Mouse (Mus musculus) limb, embryonic 14.5 days (tissue): Measurements from ENCODE around the gene Ccdc88c. TPM values are rescaled to one million over a fixed set of nuclear protein-coding genes. Genes with fewer than 3 reads are reported as not detected.

ENCODE experiments used
- ATAC-seq: fragments of 200-750 bp; cut with Nextera tagmentation; 2 replicates; pipeline ENCODE4 v1.8.0; 2017; ENCODE audit warnings: low read depth, moderate number of reproducible peaks, moderate TSS enrichment; ENCODE audit not compliant: low FRiP score
- DNase-seq: peaks from one replicate; pipeline ENCODE4 v3.0.0-alpha.2; 2015; ENCODE audit warnings: low spot score
- H3K27ac ChIP-seq: fragments of 300-500 bp; sonication (generic); replicated peaks from 2 replicates; pipeline ENCODE4 v1.5.1; 2014; ENCODE audit warnings: low read depth, mild to moderate bottlenecking, low read length, moderate library complexity, mixed read lengths
- H3K27me3 ChIP-seq: fragments of 300-500 bp; sonication (generic); 2 replicates; pipeline ENCODE4 v1.6.1; 2014; ENCODE audit warnings: low read length, mixed read lengths; ENCODE audit not compliant: control insufficient read depth, insufficient read depth
- H3K36me3 ChIP-seq: fragments of 300-500 bp; sonication (generic); 2 replicates; pipeline ENCODE4 v1.6.1; 2014; ENCODE audit warnings: mild to moderate bottlenecking, low read length, moderate library complexity, mixed read lengths; ENCODE audit not compliant: control insufficient read depth, insufficient read depth
- H3K4me1 ChIP-seq: fragments of 300-500 bp; sonication (generic); 2 replicates; pipeline ENCODE4 v1.6.1; 2014; ENCODE audit warnings: antibody characterized with exemption, low read length, mixed read lengths; ENCODE audit not compliant: control insufficient read depth, insufficient read depth
- H3K4me2 ChIP-seq: fragments of 300-500 bp; sonication (generic); replicated peaks from 2 replicates; pipeline ENCODE4 v1.6.1; 2014; ENCODE audit warnings: low read depth, mild to moderate bottlenecking, low read length, moderate library complexity; ENCODE audit not compliant: severe bottlenecking
- H3K4me3 ChIP-seq: fragments of 300-500 bp; sonication (generic); replicated peaks from 2 replicates; pipeline ENCODE4 v1.5.1; 2014; ENCODE audit warnings: low read length
- H3K9ac ChIP-seq: fragments of 300-500 bp; sonication (generic); 2 replicates; pipeline ENCODE4 v1.6.1; 2014; ENCODE audit warnings: mild to moderate bottlenecking, low read depth, low read length, moderate library complexity; ENCODE audit not compliant: severe bottlenecking
- H3K9me3 ChIP-seq: fragments of 300-500 bp; sonication (generic); 2 replicates; pipeline ENCODE4 v1.6.1; 2016; ENCODE audit warnings: low read length; ENCODE audit not compliant: control insufficient read depth
- POLR2A ChIP-seq: fragments of 200-500 bp; IDR thresholded peaks from 2 replicates; pipeline ENCODE4 v1.8.0; 2012; ENCODE audit warnings: inconsistent platforms, mild to moderate bottlenecking, moderate library complexity, borderline replicate concordance; ENCODE audit not compliant: insufficient read depth, insufficient read length; ENCODE audit errors: extremely low read depth
- WGBS: fragments of 180-500 bp; shearing (Covaris S2); extraction: QIAGEN DNeasy Blood & Tissue Kit; methylation state at CpG from one replicate; pipeline ENCODE4 v1.1.7; 2014; 5-methylcytosine and 5-hydroxymethylcytosine counted together
- polyA plus RNA-seq, 2 experiments: library from polyadenylated mRNA; depleted of rRNA in 1 of 2; stranded (reverse) in 1 of 2; unstranded in 1 of 2; fragments of >200 nt; fragmentation: Nextera tagmentation in 1 of 2; extraction: Ambion mirVana in 1 of 2; gene quantifications; 2 replicates each; pipeline versions ENCODE4 v1.2.1 to v1.2.3; 2012 to 2014

Ccdc88c gene
- polyA plus RNA-seq, 2 experiments: 5.2 to 6.5 TPM

DNA sequence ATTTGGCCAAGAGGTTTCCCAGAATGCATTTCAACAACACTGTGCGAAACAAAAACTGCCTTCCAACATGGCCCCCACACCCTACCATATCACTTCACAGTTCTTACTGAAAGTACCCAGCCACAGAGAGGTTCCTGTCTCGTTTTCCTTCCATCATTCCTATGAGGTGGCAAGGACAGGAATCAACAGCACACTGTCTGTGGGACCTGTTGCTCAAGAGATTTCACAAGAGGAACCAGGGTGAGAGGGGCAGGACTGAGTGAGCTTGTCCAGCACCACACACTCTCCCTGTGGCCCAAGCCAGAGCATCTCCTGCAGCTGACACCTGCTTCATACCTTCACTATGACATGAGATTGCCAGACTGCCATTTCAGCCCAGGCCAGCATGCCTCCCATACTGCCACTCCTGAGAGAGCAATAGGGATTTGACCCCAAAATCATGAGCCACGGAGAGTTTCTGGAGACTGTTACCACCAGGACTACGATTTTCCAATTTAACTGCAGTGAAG lies 39.0 kb downstream of the Ccdc88c start:
- H3K9ac ChIP-seq: no peak overlapping the region
- H3K4me2 ChIP-seq: no peak overlapping the region
- H3K36me3 ChIP-seq: no peaks in the 10 kb centered on the region
- H3K27ac ChIP-seq: no peak overlapping the region
- no peak for DNase-seq
- H3K4me3 ChIP-seq: no peak overlapping the region
- H3K27me3 ChIP-seq: no peaks in the 10 kb centered on the region
- H3K4me1 ChIP-seq: peaks cover 21% of the 10 kb centered on the region
- no peak for TF ChIP-seq POLR2A
- ATAC-seq: no peak
- WGBS: 28% methylated on average over 4 of the region's 4 CpGs
- no peaks in the 10 kb centered on the region for H3K9me3 ChIP-seq

DNA sequence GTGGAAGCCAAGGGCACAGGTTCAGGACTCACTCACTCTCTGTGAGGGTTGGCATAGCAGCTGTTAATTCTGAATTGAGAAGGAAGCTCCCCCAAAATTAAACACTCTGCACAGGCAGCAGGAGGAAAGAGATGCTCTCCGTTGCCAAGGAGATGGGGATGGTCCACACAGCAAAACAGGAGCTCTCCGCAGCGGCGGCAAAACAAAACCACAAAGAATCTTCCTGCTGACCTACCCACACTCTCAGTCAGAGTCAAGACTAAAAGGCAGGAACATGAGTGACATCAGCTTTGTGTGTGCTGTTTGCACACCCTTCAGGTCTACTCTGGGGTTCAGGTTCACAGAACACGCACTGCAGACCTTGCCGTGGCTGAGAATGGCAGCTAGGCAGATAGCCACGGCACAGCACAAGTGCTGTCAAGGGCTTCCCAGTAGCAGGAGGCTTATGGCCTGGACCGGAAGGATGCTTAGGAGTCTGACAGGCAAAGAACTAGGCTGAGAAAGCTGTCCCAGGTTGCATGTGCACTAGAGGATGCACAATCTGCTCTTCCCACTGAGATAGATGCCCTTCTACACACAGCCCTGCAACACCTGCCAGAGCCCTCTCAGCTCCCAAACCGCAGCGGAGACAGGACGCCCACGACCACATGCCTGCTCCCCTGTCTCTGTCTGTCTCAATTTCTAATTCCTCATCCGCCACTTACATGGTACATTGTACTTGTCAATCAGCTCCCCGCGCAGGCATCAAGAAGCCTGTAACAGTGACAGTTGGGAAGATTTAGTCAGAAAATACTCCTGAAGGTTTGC lies 40.3 kb downstream of the Ccdc88c start:
- ATAC-seq (no peak), DNase-seq (no peak)
- no peak overlapping the region for H3K9ac ChIP-seq
- H3K27ac ChIP-seq: no peak overlapping the region
- WGBS: 88% methylated on average over 15 of the region's 15 CpGs
- no peaks in the 10 kb centered on the region for H3K9me3 ChIP-seq
- no peaks in the 10 kb centered on the region for H3K36me3 ChIP-seq
- no peak for TF ChIP-seq POLR2A
- H3K4me3 ChIP-seq: no peak overlapping the region
- H3K4me1 ChIP-seq: peaks cover 21% of the 10 kb centered on the region
- no peaks in the 10 kb centered on the region for H3K27me3 ChIP-seq
- no peak overlapping the region for H3K4me2 ChIP-seq

DNA sequence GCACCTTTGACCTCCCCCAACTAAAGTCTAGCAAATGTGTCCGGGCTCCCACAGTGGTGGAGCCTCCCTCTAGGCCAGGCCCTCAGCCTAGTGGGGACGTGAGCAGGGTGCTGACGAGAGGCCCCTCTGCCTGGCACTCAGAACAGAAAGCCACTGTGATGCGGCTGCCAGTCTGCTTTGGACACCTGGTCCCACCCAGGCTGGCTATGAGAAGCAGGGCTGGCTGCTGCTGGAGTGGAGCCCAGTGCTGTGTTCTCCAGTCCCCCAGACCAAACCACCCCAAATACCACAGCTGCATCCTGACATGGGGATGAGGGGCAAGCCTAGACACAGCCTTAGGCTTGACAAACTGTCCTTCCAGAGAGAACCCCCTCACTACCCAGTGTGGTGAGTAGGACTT lies 42.4 kb downstream of the Ccdc88c start:
- TF ChIP-seq POLR2A: no peak
- H3K4me1 ChIP-seq: peaks cover 21% of the 10 kb centered on the region
- H3K4me3 ChIP-seq: no peak overlapping the region
- ATAC-seq (no peak), DNase-seq (no peak)
- no peaks in the 10 kb centered on the region for H3K9me3 ChIP-seq
- H3K36me3 ChIP-seq: no peaks in the 10 kb centered on the region
- H3K27ac ChIP-seq: peak overlapping the region; percentile 56; the same call in 1 of the 2 replicates
- H3K9ac ChIP-seq: no peak overlapping the region
- no peaks in the 10 kb centered on the region for H3K27me3 ChIP-seq
- 43% methylated on average over 4 of the region's 4 CpGs for WGBS
- no peak overlapping the region for H3K4me2 ChIP-seq

DNA sequence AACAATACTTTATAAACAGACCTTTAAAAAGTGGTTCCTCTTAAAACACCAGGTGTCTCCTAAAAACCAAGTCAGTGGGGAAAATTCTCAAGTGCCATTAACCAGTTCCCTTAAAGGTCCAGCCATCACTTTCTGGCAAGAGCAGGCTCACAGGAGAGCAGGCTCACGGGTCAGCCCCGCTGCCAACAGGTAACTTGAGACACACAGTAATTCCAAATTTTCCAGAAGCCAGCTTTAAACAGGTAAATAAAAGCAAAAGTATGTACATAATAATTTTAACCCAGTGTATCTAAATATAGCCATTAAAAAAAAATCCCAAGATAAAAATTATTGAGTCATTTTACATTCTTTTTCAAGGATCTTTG lies 43.1 kb downstream of the Ccdc88c start:
- no peaks in the 10 kb centered on the region for H3K36me3 ChIP-seq
- whole genome bisulfite sequencing: 25% methylated on average over 2 of the region's 2 CpGs
- no peak overlapping the region for H3K4me2 ChIP-seq
- no peak for DNase-seq
- H3K4me3 ChIP-seq: no peak overlapping the region
- H3K4me1 ChIP-seq: peaks cover 20% of the 10 kb centered on the region
- no peaks in the 10 kb centered on the region for H3K27me3 ChIP-seq
- no peak for TF ChIP-seq POLR2A
- no peaks in the 10 kb centered on the region for H3K9me3 ChIP-seq
- H3K27ac ChIP-seq: no peak overlapping the region
- H3K9ac ChIP-seq: no peak overlapping the region
- ATAC-seq: no peak

DNA sequence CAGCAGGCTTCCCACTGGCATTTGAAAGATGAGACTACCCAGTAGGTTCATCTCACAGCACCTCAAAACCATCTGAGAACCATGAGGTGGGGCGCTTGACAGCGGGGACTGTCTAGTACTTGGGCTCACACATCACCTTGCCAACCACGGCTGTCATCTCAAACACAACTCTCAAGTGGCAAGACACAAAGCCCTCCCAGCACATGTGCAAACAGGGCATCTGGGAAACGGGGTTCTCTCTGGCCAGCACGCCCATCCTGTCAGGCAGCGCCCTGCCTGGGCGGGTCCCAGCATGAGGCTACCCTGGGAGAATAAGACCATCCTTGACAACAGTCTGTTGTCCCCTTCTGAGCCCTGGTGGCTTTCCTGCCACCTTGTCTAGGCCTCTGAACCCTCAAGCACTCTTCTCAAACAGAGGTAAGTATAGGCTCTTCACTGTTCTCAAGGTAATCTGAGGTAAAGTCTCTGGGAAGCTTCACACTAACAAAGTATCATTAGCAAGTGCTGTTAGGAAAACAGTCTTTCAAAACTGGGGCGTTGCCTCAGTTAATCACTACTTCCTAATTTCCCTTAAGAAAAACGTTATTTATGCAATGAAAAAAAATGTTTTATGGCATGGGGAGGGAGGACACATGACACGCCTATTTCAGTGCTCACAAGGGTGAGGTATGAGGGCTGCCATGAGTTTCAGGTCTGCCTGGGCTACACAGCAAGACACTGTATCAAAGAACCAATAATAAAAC lies 43.6 kb downstream of the Ccdc88c start:
- Histone ChIP-seq H3K27me3 (no peaks in the 10 kb centered on the region), H3K9me3 (no peaks in the 10 kb centered on the region), H3K27ac (no peak overlapping the region), H3K4me3 (no peak overlapping the region), H3K9ac (no peak overlapping the region), H3K4me1 (peaks cover 16% of the 10 kb centered on the region), H3K36me3 (no peaks in the 10 kb centered on the region), H3K4me2 (no peak overlapping the region)
- ATAC-seq (no peak), DNase-seq (no peak)
- TF ChIP-seq POLR2A: no peak
- WGBS: 60% methylated on average over 10 of the region's 10 CpGs
